Mouse (Mus musculus): ENCODE results near the gene Fam19a1. TPM values are rescaled to one million over a fixed set of nuclear protein-coding genes. Genes with fewer than 3 reads are reported as not detected.

Gene Fam19a1
- polyA plus RNA-seq, 1 experiment from 2014 or later = not detected

DNA sequence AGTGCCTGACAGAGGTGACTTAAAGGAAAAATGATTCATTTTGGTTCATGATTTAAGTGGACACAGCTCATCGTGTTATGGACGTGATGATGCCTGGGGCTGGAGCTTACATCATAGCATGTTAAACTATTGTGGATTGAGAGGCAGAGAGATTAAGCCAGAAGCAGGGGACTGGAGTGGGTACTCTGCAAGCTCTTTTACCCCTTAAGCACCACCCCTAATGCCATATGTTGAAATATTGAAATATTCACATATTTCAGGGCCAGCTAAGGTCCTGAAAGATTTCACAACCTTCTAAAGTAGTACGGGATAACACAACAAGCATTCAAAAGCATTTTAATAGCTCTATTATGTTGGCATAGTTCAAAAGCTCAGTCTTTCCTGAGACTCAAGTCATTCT is 468.2 kb downstream of the Fam19a1 start:
- Histone ChIP-seq H3K4me1 (ENCODE audit: insufficient read depth) (no peaks in the 10 kb centered on the region), H3K9ac (replicated peaks) (no peak overlapping the region), H3K36me3 (replicated peaks; ENCODE audit: insufficient read depth, low read length) (no peaks in the 10 kb centered on the region), H3K27ac (ENCODE audit: low read depth) (no peak overlapping the region), H3K9me3 (ENCODE audit: low read length) (no peaks in the 10 kb centered on the region), H3K4me3 (ENCODE audit: low read depth, low read length) (no peak overlapping the region), H3K4me2 (ENCODE audit: low read depth, low read length) (no peak overlapping the region), H3K27me3 (ENCODE audit: insufficient read depth, low read length) (no peaks in the 10 kb centered on the region)
- ATAC-seq (no peak), DNase-seq (no peak)
- 74% methylated on average over 3 of the region's 3 CpGs for WGBS (ENCODE audit: insufficient replicate concordance)
- TF ChIP-seq EP300 (IDR thresholded peaks at IDR 0.05; ENCODE audit: low read depth) (no peak), CTCF (IDR thresholded peaks at IDR 0.05; ENCODE audit: low read depth) (no peak)

GRCm38 (mm10) chr6:96587427-96587826 is 474.5 kb downstream of the Fam19a1 start:
- 83% methylated on average over 4 of the region's 4 CpGs for WGBS (ENCODE audit: insufficient replicate concordance)
- no peak for ATAC-seq

GRCm38 (mm10) chr6:96593031-96593430 is 480.1 kb downstream of the Fam19a1 start:
- Histone ChIP-seq H3K4me2 (ENCODE audit: low read depth, low read length) (no peak overlapping the region), H3K9ac (replicated peaks) (no peak overlapping the region), H3K27me3 (ENCODE audit: insufficient read depth, low read length) (no peaks in the 10 kb centered on the region), H3K9me3 (ENCODE audit: low read length) (no peaks in the 10 kb centered on the region), H3K4me3 (ENCODE audit: low read depth, low read length) (no peak overlapping the region), H3K36me3 (replicated peaks; ENCODE audit: insufficient read depth, low read length) (no peaks in the 10 kb centered on the region), H3K27ac (ENCODE audit: low read depth) (no peak overlapping the region), H3K4me1 (ENCODE audit: insufficient read depth) (no peaks in the 10 kb centered on the region)
- DNase-seq (no peak), ATAC-seq (no peak)
- 59% methylated on average over 1 of the region's 1 CpGs for WGBS (ENCODE audit: insufficient replicate concordance)
- TF ChIP-seq CTCF (IDR thresholded peaks at IDR 0.05; ENCODE audit: low read depth) (no peak), EP300 (IDR thresholded peaks at IDR 0.05; ENCODE audit: low read depth) (no peak)

More at GRCm38 (mm10) chr6:96587427-96587826, 474.5 kb downstream of the Fam19a1 start:
- H3K9me3 ChIP-seq (ENCODE audit: low read length) = no peaks in the 10 kb centered on the region
- H3K4me1 ChIP-seq (ENCODE audit: insufficient read depth) = no peaks in the 10 kb centered on the region
- no peak overlapping the region for H3K4me3 ChIP-seq (ENCODE audit: low read depth, low read length)
- no peak overlapping the region for H3K27ac ChIP-seq (ENCODE audit: low read depth)
- DNase-seq = no peak
- H3K27me3 ChIP-seq (ENCODE audit: insufficient read depth, low read length) = no peaks in the 10 kb centered on the region
- no peak overlapping the region for H3K4me2 ChIP-seq (ENCODE audit: low read depth, low read length)
- H3K36me3 ChIP-seq (replicated peaks; ENCODE audit: insufficient read depth, low read length) = no peaks in the 10 kb centered on the region
- H3K9ac ChIP-seq (replicated peaks) = no peak overlapping the region
- no peak for TF ChIP-seq CTCF (IDR thresholded peaks at IDR 0.05; ENCODE audit: low read depth)
- no peak for TF ChIP-seq EP300 (IDR thresholded peaks at IDR 0.05; ENCODE audit: low read depth)

DNA sequence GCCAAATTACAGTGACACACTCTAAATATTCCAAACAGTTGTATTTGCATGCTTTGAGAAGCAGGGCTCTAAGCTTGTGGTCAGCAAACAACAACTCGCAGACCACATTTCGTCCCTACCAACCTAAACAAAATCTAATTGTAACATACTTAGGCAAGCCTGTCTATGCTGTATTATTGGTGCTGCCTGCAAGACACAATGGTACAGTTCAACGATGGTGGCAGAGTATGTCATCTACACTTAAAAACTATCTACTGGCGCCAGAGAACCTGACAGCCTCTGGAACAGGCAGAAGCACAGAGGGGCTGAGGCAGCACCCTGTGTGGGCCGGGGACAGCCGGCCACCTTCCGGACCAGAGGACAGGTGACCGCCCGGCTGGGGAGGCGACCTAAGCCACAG is 482.2 kb downstream of the Fam19a1 start:
- WGBS (ENCODE audit: insufficient replicate concordance) = 93% methylated on average over 9 of the region's 10 CpGs
- ATAC-seq (no peak), DNase-seq (no peak)
- Histone ChIP-seq H3K4me3 (ENCODE audit: low read depth, low read length) (no peak overlapping the region), H3K4me1 (ENCODE audit: insufficient read depth) (no peaks in the 10 kb centered on the region), H3K36me3 (replicated peaks; ENCODE audit: insufficient read depth, low read length) (no peaks in the 10 kb centered on the region), H3K27ac (ENCODE audit: low read depth) (no peak overlapping the region), H3K9ac (replicated peaks) (no peak overlapping the region), H3K9me3 (ENCODE audit: low read length) (no peaks in the 10 kb centered on the region), H3K4me2 (ENCODE audit: low read depth, low read length) (no peak overlapping the region), H3K27me3 (ENCODE audit: insufficient read depth, low read length) (no peaks in the 10 kb centered on the region)
- TF ChIP-seq EP300 (IDR thresholded peaks at IDR 0.05; ENCODE audit: low read depth) (no peak), CTCF (IDR thresholded peaks at IDR 0.05; ENCODE audit: low read depth) (no peak)

DNA sequence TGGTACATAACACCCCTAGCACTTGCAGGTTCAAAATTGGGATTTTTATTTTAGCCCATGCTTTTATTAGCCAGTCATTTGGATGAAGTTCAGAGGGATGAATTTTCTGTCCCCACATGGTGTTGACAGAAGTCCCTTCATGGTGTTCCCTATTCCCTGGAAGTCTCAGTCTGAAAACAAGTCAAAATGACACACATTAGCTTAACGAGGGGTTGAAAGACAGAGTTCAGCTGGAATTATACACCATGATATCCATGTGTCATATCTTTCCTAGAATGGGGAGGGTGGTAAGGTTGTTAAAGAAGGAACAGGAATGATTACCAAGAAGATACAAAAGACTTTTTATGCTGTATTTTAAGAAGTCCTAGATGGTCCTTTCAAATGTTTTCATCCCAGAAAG is 511.2 kb downstream of the Fam19a1 start:
- H3K27me3 ChIP-seq (ENCODE audit: insufficient read depth, low read length) = no peaks in the 10 kb centered on the region
- H3K9me3 ChIP-seq (ENCODE audit: low read length) = no peaks in the 10 kb centered on the region
- no peak overlapping the region for H3K27ac ChIP-seq (ENCODE audit: low read depth)
- no peaks in the 10 kb centered on the region for H3K36me3 ChIP-seq (replicated peaks; ENCODE audit: insufficient read depth, low read length)
- no peak overlapping the region for H3K9ac ChIP-seq (replicated peaks)
- DNase-seq (no peak), ATAC-seq (no peak)
- no peak overlapping the region for H3K4me2 ChIP-seq (ENCODE audit: low read depth, low read length)
- no peak for TF ChIP-seq CTCF (IDR thresholded peaks at IDR 0.05; ENCODE audit: low read depth)
- TF ChIP-seq EP300 (IDR thresholded peaks at IDR 0.05; ENCODE audit: low read depth) = no peak
- 68% methylated on average over 1 of the region's 1 CpGs for WGBS (ENCODE audit: insufficient replicate concordance)
- H3K4me1 ChIP-seq (ENCODE audit: insufficient read depth) = no peaks in the 10 kb centered on the region
- H3K4me3 ChIP-seq (ENCODE audit: low read depth, low read length) = no peak overlapping the region

- DNase-seq (no peak), ATAC-seq (no peak)
- H3K27me3 ChIP-seq (ENCODE audit: insufficient read depth, low read length) = no peaks in the 10 kb centered on the region
- H3K4me1 ChIP-seq (ENCODE audit: insufficient read depth) = no peaks in the 10 kb centered on the region
- no peaks in the 10 kb centered on the region for H3K9me3 ChIP-seq (ENCODE audit: low read length)
- H3K9ac ChIP-seq (replicated peaks) = no peak overlapping the region
- 79% methylated on average over 6 of the region's 6 CpGs for WGBS (ENCODE audit: insufficient replicate concordance)
- H3K27ac ChIP-seq (ENCODE audit: low read depth) = no peak overlapping the region
- H3K4me2 ChIP-seq (ENCODE audit: low read depth, low read length) = no peak overlapping the region
- no peaks in the 10 kb centered on the region for H3K36me3 ChIP-seq (replicated peaks; ENCODE audit: insufficient read depth, low read length)
- no peak for TF ChIP-seq EP300 (IDR thresholded peaks at IDR 0.05; ENCODE audit: low read depth)
- TF ChIP-seq CTCF (IDR thresholded peaks at IDR 0.05; ENCODE audit: low read depth) = no peak
- no peak overlapping the region for H3K4me3 ChIP-seq (ENCODE audit: low read depth, low read length)
Observed at GRCm38 (mm10) chr6:96631518-96631917, 518.6 kb downstream of the Fam19a1 start.

DNA sequence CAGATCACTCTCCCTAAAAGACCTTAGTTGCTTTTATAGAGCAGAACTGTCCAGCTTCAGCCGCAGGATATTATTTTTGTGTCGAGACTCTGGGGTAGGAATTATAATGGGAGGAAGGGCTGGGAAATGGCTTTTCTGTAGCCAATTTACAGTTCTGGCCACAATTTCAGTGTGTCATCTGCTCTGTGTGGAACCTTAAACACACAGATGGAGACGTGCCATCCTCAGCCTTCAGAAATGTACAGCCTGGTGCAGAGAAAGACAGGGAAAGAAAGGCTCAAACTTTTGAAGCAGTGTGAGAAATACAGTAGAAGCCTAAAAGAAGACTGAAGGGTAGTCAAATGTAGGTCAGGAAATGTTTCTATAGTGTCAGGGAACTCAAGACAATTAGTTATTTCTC is 519.3 kb downstream of the Fam19a1 start:
- WGBS (ENCODE audit: insufficient replicate concordance) = 61% methylated on average over 3 of the region's 3 CpGs
- H3K4me3 ChIP-seq (ENCODE audit: low read depth, low read length) = no peak overlapping the region
- DNase-seq = no peak

More for the DNA sequence above, 519.3 kb downstream of the Fam19a1 start:
- no peak overlapping the region for H3K4me2 ChIP-seq (ENCODE audit: low read depth, low read length)
- no peaks in the 10 kb centered on the region for H3K9me3 ChIP-seq (ENCODE audit: low read length)
- H3K36me3 ChIP-seq (replicated peaks; ENCODE audit: insufficient read depth, low read length) = no peaks in the 10 kb centered on the region
- ATAC-seq = no peak
- no peak overlapping the region for H3K9ac ChIP-seq (replicated peaks)
- TF ChIP-seq EP300 (IDR thresholded peaks at IDR 0.05; ENCODE audit: low read depth) = no peak
- H3K4me1 ChIP-seq (ENCODE audit: insufficient read depth) = no peaks in the 10 kb centered on the region
- H3K27me3 ChIP-seq (ENCODE audit: insufficient read depth, low read length) = no peaks in the 10 kb centered on the region
- no peak overlapping the region for H3K27ac ChIP-seq (ENCODE audit: low read depth)

Data from liver, postnatal 0 days (tissue).